Comparison of ENCODE assay signal across 8 mouse cellular contexts in the genomic region with DNA sequence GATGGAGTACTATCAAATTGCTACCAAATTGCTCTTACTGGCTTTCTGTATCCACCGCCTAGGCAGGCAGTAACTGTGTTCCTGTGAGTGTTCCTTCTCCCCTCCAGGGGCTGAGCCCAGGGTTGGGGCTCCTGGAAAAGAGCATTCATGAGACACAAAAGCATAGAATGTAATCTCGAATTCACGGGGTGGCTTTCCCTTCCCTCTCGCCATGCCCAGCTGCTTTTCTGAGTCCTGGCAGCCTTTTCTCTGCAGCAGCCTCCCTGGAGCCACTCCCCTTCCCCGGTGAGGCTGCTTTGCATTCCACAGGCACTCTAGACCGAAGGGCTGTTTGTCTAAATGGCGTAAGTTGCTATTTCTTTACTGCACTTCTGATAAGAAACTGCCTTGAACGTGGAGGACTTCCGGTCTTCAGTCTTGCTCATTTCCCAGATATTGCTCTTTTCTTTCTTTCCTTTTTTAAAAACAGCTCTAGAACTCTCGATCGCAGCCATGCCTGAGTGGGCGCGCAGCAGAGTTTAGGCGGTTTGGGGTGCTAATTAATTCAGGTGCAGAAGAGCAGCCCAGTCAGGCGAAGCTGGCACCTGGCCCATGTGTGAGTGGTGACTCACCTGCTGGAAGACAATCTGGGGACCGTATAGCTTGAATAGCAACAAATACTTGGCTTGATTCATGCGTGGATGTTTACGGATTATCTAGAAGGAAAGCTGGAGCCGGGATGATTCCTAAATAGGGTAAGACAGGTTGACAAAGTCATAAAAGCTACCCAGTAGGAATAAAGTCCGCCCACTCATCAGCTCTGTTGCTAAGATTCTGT.
DNase-seq lines count a peak whose midpoint lies in the region; ATAC-seq and TF ChIP-seq lines count a peak whose summit lies in the region.

No protein-coding gene starts in this region.

- H3K27ac ChIP-seq in embryonic facial prominence, embryonic 15.5 days (replicated peaks), result peak overlapping the region; percentile 81
- H3K27ac ChIP-seq in heart, embryonic 13.5 days (replicated peaks), result peak overlapping the region; percentile 90
- peak overlapping the region; percentile 97 for H3K27ac ChIP-seq in kidney, embryonic 16.5 days (ENCODE audit: low read length)
- no peak overlapping the region for H3K27ac ChIP-seq in limb, embryonic 14.5 days (replicated peaks; ENCODE audit: low read depth, low read length)
- 0 out of 2 replicates have a peak overlapping the region, but pooled peaks have one; percentile 37 for H3K27ac ChIP-seq in midbrain, embryonic 14.5 days (replicated peaks; ENCODE audit: low read depth, low read length)
- peak overlapping the region; percentile 76 for H3K27ac ChIP-seq in stomach, embryonic 14.5 days (ENCODE audit: low read length)

- peak; percentile 59 to 74 for DNase-seq in urinary bladder, adult 18-20 months (ENCODE audit: low spot score in 2 of 2)
- DNase-seq in urinary bladder, postnatal 10 days (ENCODE audit: low spot score), result no peak
- DNase-seq in limb, embryonic 14.5 days (ENCODE audit: low spot score), result peak; percentile 38
- peak; percentile 71 for DNase-seq in midbrain, embryonic 14.5 days

- peak overlapping the region; percentile 41 for H3K4me3 ChIP-seq in embryonic facial prominence, embryonic 15.5 days (replicated peaks)
- H3K4me3 ChIP-seq in heart, embryonic 13.5 days, result peak overlapping the region; percentile 58
- peak overlapping the region; percentile 49 for H3K4me3 ChIP-seq in kidney, embryonic 16.5 days (ENCODE audit: low read length)
- peak overlapping the region; percentile 33 for H3K4me3 ChIP-seq in limb, embryonic 14.5 days (replicated peaks; ENCODE audit: low read length)
- H3K4me3 ChIP-seq in midbrain, embryonic 14.5 days (replicated peaks; ENCODE audit: low read depth, low read length), result peak overlapping the region; percentile 39
- peak overlapping the region; percentile 37 for H3K4me3 ChIP-seq in stomach, embryonic 14.5 days (ENCODE audit: low read depth, low read length)

- peak overlapping the region; percentile 21; the same call in 1 of the 2 replicates for H3K9ac ChIP-seq in embryonic facial prominence, embryonic 15.5 days
- H3K9ac ChIP-seq in heart, embryonic 13.5 days, result peak overlapping the region; percentile 78
- H3K9ac ChIP-seq in kidney, embryonic 16.5 days (replicated peaks; ENCODE audit: low read length), result peak overlapping the region; percentile 69
- peak overlapping the region; percentile 37; the same call in 1 of the 2 replicates for H3K9ac ChIP-seq in limb, embryonic 14.5 days (ENCODE audit: low read depth, low read length, severe bottlenecking)
- peak overlapping the region; percentile 47; the same call in 1 of the 2 replicates for H3K9ac ChIP-seq in midbrain, embryonic 14.5 days (replicated peaks; ENCODE audit: low read length)
- H3K9ac ChIP-seq in stomach, embryonic 14.5 days (replicated peaks; ENCODE audit: low read depth, low read length), result peak overlapping the region; percentile 26

- peak overlapping the region; percentile 65 for H3K4me2 ChIP-seq in embryonic facial prominence, embryonic 15.5 days (replicated peaks)
- peak overlapping the region; percentile 86 for H3K4me2 ChIP-seq in heart, embryonic 13.5 days
- H3K4me2 ChIP-seq in kidney, embryonic 16.5 days (replicated peaks; ENCODE audit: low read depth, low read length), result peak overlapping the region; percentile 78
- H3K4me2 ChIP-seq in limb, embryonic 14.5 days (replicated peaks; ENCODE audit: low read depth, low read length, severe bottlenecking), result peak overlapping the region; percentile 63
- peak overlapping the region; percentile 86 for H3K4me2 ChIP-seq in midbrain, embryonic 14.5 days (ENCODE audit: low read length)
- H3K4me2 ChIP-seq in stomach, embryonic 14.5 days (replicated peaks; ENCODE audit: low read depth, low read length), result peak overlapping the region; percentile 68

- no peaks in the 10 kb centered on the region for H3K9me3 ChIP-seq in embryonic facial prominence, embryonic 15.5 days (replicated peaks)
- H3K9me3 ChIP-seq in heart, embryonic 13.5 days, result no peaks in the 10 kb centered on the region
- H3K9me3 ChIP-seq in kidney, embryonic 16.5 days (ENCODE audit: low read length), result no peaks in the 10 kb centered on the region
- H3K9me3 ChIP-seq in limb, embryonic 14.5 days (ENCODE audit: control insufficient read depth, low read length), result no peaks in the 10 kb centered on the region
- H3K9me3 ChIP-seq in midbrain, embryonic 14.5 days (ENCODE audit: control insufficient read depth, low read length), result no peaks in the 10 kb centered on the region
- H3K9me3 ChIP-seq in stomach, embryonic 14.5 days (ENCODE audit: control insufficient read depth, low read depth, low read length), result no peaks in the 10 kb centered on the region

- no peaks in the 10 kb centered on the region for H3K27me3 ChIP-seq in embryonic facial prominence, embryonic 15.5 days
- H3K27me3 ChIP-seq in heart, embryonic 13.5 days (replicated peaks), result no peaks in the 10 kb centered on the region
- no peaks in the 10 kb centered on the region for H3K27me3 ChIP-seq in kidney, embryonic 16.5 days (ENCODE audit: insufficient read depth, low read length)
- H3K27me3 ChIP-seq in limb, embryonic 14.5 days (ENCODE audit: control insufficient read depth, insufficient read depth, low read length), result no peaks in the 10 kb centered on the region
- H3K27me3 ChIP-seq in midbrain, embryonic 14.5 days (ENCODE audit: control insufficient read depth, insufficient read depth, low read length), result no peaks in the 10 kb centered on the region
- no peaks in the 10 kb centered on the region for H3K27me3 ChIP-seq in stomach, embryonic 14.5 days (ENCODE audit: control insufficient read depth, insufficient read depth, low read length)

- ATAC-seq in embryonic facial prominence, embryonic 15.5 days (ENCODE audit: insufficient number of reproducible peaks, low FRiP score, low TSS enrichment, low read depth), result peak; percentile 53
- ATAC-seq in heart, embryonic 13.5 days (ENCODE audit: extremely low read depth, insufficient number of reproducible peaks, low FRiP score, low TSS enrichment), result peak; percentile 53; the same call in 1 of the 2 replicates
- peak; percentile 77 for ATAC-seq in kidney, embryonic 16.5 days (ENCODE audit: low FRiP score, low TSS enrichment)
- ATAC-seq in limb, embryonic 14.5 days (ENCODE audit: low FRiP score, low read depth), result peak; percentile 65; the same call in 1 of the 2 replicates
- peak; percentile 62 for ATAC-seq in midbrain, embryonic 14.5 days (ENCODE audit: low FRiP score, low TSS enrichment)
- ATAC-seq in stomach, embryonic 14.5 days (ENCODE audit: insufficient number of reproducible peaks, insufficient read depth, low FRiP score, low read depth), result peak; percentile 75

- no peaks in the 10 kb centered on the region for H3K36me3 ChIP-seq in embryonic facial prominence, embryonic 15.5 days
- H3K36me3 ChIP-seq in heart, embryonic 13.5 days, result no peaks in the 10 kb centered on the region
- no peaks in the 10 kb centered on the region for H3K36me3 ChIP-seq in kidney, embryonic 16.5 days (ENCODE audit: insufficient read depth, low read length)
- no peaks in the 10 kb centered on the region for H3K36me3 ChIP-seq in limb, embryonic 14.5 days (ENCODE audit: control insufficient read depth, insufficient read depth, low read length)
- no peaks in the 10 kb centered on the region for H3K36me3 ChIP-seq in midbrain, embryonic 14.5 days (ENCODE audit: control insufficient read depth, insufficient read depth, low read length)
- H3K36me3 ChIP-seq in stomach, embryonic 14.5 days (ENCODE audit: control insufficient read depth, insufficient read depth, low read length), result no peaks in the 10 kb centered on the region

- peaks cover 20% of the 10 kb centered on the region for H3K4me1 ChIP-seq in embryonic facial prominence, embryonic 15.5 days
- peaks cover 28% of the 10 kb centered on the region for H3K4me1 ChIP-seq in heart, embryonic 13.5 days
- peaks cover 48% of the 10 kb centered on the region for H3K4me1 ChIP-seq in kidney, embryonic 16.5 days (ENCODE audit: insufficient read depth, low read length)
- peaks cover 16% of the 10 kb centered on the region for H3K4me1 ChIP-seq in limb, embryonic 14.5 days (ENCODE audit: control insufficient read depth, insufficient read depth, low read length)
- H3K4me1 ChIP-seq in midbrain, embryonic 14.5 days (ENCODE audit: control insufficient read depth, insufficient read depth, low read length), result peaks cover 17% of the 10 kb centered on the region; the same call in 1 of the 2 replicates
- peaks cover 7% of the 10 kb centered on the region; the same call in 1 of the 2 replicates for H3K4me1 ChIP-seq in stomach, embryonic 14.5 days (ENCODE audit: control insufficient read depth, insufficient read depth, low read length)

- 1% methylated on average over 20 of the region's 20 CpGs for WGBS in embryonic facial prominence, embryonic 15.5 days
- WGBS in heart, embryonic 13.5 days, result 3% methylated on average over 20 of the region's 20 CpGs
- under 1% methylated on average over 20 of the region's 20 CpGs for WGBS in kidney, embryonic 16.5 days
- 1% methylated on average over 20 of the region's 20 CpGs for WGBS in limb, embryonic 14.5 days
- WGBS in midbrain, embryonic 14.5 days, result under 1% methylated on average over 20 of the region's 20 CpGs
- WGBS in stomach, embryonic 14.5 days, result 2% methylated on average over 20 of the region's 20 CpGs

- no peak for TF ChIP-seq POLR2A in limb, embryonic 14.5 days (IDR thresholded peaks at IDR 0.05; ENCODE audit: borderline replicate concordance, extremely low read depth, insufficient read depth, insufficient read length)

Comparison
In these comparisons a context has a peak if more than half of its experiments do, and no peak if none do; other contexts are left out.
1. H3K9ac ChIP-seq: peak in every context shown above with its lines; median percentile 78 in heart, embryonic 13.5 days; 69 in kidney, embryonic 16.5 days; 47 in midbrain, embryonic 14.5 days; 37 in limb, embryonic 14.5 days; 26 in stomach, embryonic 14.5 days; 21 in embryonic facial prominence, embryonic 15.5 days.